Mouse (Mus musculus): ENCODE data around the gene Prkn.

DNA sequence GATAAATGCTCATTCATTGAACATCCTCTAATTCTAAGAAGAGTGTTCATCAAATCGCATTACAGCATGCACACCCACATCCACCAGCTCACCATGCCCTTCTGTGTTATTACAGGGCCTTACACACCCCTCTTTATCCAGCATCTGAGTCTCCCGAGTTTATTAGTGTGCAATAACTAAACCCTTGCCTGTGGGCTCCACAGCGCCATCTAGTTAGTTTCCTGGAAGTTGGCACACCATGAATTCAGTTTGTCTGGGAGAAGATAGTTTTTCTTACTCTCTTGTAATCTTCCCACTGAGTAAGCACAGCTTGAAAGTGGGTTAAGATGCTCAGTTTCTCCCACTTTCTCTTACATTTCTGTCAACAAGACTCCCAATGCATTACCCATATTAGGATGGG is 781.3 kb downstream of the Prkn start:
- TF ChIP-seq CTCF (IDR thresholded peaks at IDR 0.05; ENCODE audit: borderline replicate concordance, insufficient read depth, low read length) (no peak), POLR2A (IDR thresholded peaks at IDR 0.05; ENCODE audit: low read depth, low read length) (no peak)
